Mouse (Mus musculus) brain, embryonic 14.5 days (tissue): ENCODE measurements around the gene Pi16.

Experiments used
- CTCF ChIP-seq: fragments of 200-500 bp; IDR thresholded peaks from 2 replicates; pipeline ENCODE4 v1.5.1; 2012; ENCODE audit warnings: inconsistent platforms, mild to moderate bottlenecking, moderate library complexity, borderline replicate concordance; ENCODE audit not compliant: insufficient read depth, insufficient read length; ENCODE audit errors: extremely low read depth
- POLR2A ChIP-seq: fragments of 200-500 bp; IDR thresholded peaks from 2 replicates; pipeline ENCODE4 v1.6.1; 2012; ENCODE audit warnings: mild to moderate bottlenecking, inconsistent platforms, borderline replicate concordance; ENCODE audit not compliant: poor library complexity, insufficient read depth, insufficient read length, severe bottlenecking; ENCODE audit errors: extremely low read depth

- TF ChIP-seq CTCF: no peak
- no peak for TF ChIP-seq POLR2A
Measured at GRCm38 (mm10) chr17:29336266-29336990, 18.9 kb downstream of the Pi16 start.
